Mouse (Mus musculus): ENCODE data around the gene Xrra1.

DNA sequence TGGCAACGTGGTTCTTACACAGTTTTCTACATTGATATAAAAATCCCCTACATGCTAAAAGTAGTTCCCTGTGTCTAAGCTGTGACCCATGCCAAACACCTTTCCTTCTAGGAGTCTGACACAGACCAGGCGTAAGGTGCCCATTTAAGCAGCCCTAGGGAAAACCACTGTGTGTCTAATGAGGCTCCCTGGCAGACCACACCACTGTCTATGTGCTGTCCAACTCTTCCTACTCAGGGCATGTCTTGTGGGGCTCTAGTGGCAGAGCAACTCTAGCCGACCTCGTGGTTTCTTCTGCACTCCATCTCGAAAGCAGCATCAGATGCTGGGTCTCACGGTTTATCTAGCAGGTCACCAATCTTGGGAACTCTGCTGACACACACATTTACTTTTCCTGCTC is 7.3 kb upstream of the Xrra1 start:
- TF ChIP-seq POLR2A (IDR thresholded peaks at IDR 0.05; ENCODE audit: extremely low read depth, insufficient read depth, low read length) (no peak), CTCF (IDR thresholded peaks at IDR 0.05; ENCODE audit: extremely low read depth, insufficient read depth, low read length) (no peak)

Data from cortical plate, adult 2 months (tissue).